Mouse (Mus musculus): Measurements from ENCODE around the gene Cntfr.

DNA sequence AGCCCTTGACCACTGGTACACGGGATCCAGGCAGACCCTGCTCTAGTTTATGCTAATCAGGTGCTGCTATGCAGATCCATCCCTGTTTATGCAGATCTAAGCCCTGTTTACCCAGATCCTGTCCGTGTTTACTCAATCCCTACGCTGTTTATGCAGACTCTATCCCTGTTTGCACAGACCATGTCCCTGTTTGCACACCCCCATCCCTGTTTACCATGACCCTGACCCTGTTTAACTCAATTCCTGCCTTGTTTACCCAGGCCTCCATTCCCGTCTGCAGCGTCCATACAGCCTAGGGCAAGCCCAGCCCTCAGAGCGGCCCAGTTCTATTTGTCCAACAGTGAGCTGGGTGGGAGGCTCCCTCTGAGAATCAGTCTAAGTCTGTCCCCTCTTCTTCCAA lies 66.7 kb downstream of the Cntfr start:
- TF ChIP-seq CTCF (IDR thresholded peaks at IDR 0.05; ENCODE audit: low read depth) (no peak), EP300 (optimal IDR thresholded peaks at IDR 0.05) (no peak)
